Mouse (Mus musculus) megakaryocyte, embryonic 14.5 days (primary cell): ENCODE measurements at regions not wholly inside any gene's neighbourhood (a gene's known extent, or its start where the extent isn't known, plus 50 kb on each side); places are given as distances from the start of the nearest gene placed in this dataset.

Experiments used
- FLI1 ChIP-seq: IDR thresholded peaks from 2 replicates; pipeline ENCODE4 v1.6.1; 2012; ENCODE audit warnings: low read length, inconsistent platforms, mixed read lengths
- GATA1 ChIP-seq: IDR thresholded peaks from 3 replicates; pipeline ENCODE4 v1.6.1; 2012; ENCODE audit warnings: mixed read lengths, low read length, inconsistent platforms, borderline replicate concordance

DNA sequence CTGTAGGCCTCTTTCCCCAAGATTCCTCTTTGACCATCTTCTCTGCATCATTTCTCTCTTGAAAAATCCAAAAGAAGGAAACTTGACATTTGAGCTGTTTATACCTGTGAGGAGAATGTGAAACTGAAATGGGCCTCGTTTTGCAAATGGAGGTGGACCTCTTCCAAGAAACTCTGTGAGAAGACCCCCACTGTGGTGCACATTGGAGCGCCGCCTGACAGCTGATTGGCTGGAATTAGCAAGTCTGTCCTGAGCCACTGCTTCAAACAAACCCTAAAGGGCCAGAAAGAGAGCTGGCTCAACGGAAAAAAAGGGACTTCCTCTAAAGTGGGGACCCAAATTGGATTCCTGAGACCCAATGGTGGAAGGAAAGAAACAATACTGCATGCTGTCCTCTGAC is 250.9 kb upstream of the Trpc7 start:
- TF ChIP-seq FLI1, result no peak
- TF ChIP-seq GATA1, result no peak
